Mouse (Mus musculus): ENCODE results near the gene Tspan1. TPM values are rescaled to one million over a fixed set of nuclear protein-coding genes. Genes with fewer than 3 reads are reported as not detected.
A peak's percentile ranks its signal among the peaks of the same experiment; 100 is the strongest.

Tspan1 gene
- polyA plus RNA-seq, 1 experiment from 2014 or later, result not detected

- H3K9me3 ChIP-seq (replicated peaks), result no peaks in the 10 kb centered on the region
- no peak overlapping the region for H3K27ac ChIP-seq (ENCODE audit: poor library complexity, severe bottlenecking)
- H3K27me3 ChIP-seq (replicated peaks), result no peaks in the 10 kb centered on the region
- H3K4me2 ChIP-seq, result no peak overlapping the region
- H3K9ac ChIP-seq, result no peak overlapping the region
- WGBS, result 41% methylated on average over 3 of the region's 3 CpGs
- H3K36me3 ChIP-seq, result no peaks in the 10 kb centered on the region
- H3K4me3 ChIP-seq, result no peak overlapping the region
- ATAC-seq (ENCODE audit: insufficient number of reproducible peaks, low FRiP score), result no peak
- peaks cover 23% of the 10 kb centered on the region for H3K4me1 ChIP-seq (replicated peaks)
These were observed 14.7 kb upstream of the Tspan1 start for GRCm38 (mm10) chr4:116182079-116182478.

GRCm38 (mm10) chr4:116177140-116177539 lies 9.7 kb upstream of the Tspan1 start:
- H3K4me3 ChIP-seq, result no peak overlapping the region
- peak overlapping the region; percentile 64 for H3K4me2 ChIP-seq
- ATAC-seq (ENCODE audit: insufficient number of reproducible peaks, low FRiP score), result no peak; the same call in 1 of the 2 replicates
- H3K27me3 ChIP-seq (replicated peaks), result no peaks in the 10 kb centered on the region
- H3K36me3 ChIP-seq, result no peaks in the 10 kb centered on the region
- H3K27ac ChIP-seq (ENCODE audit: poor library complexity, severe bottlenecking), result peak overlapping the region; percentile 90
- 31% methylated on average over 5 of the region's 5 CpGs for WGBS
- H3K4me1 ChIP-seq (replicated peaks), result peaks cover 43% of the 10 kb centered on the region
- H3K9me3 ChIP-seq (replicated peaks), result no peaks in the 10 kb centered on the region
- peak overlapping the region; percentile 29; the same call in 1 of the 2 replicates for H3K9ac ChIP-seq

- H3K9ac ChIP-seq, result peak overlapping the region; percentile 66
These were observed 9.2 kb upstream of the Tspan1 start for GRCm38 (mm10) chr4:116176543-116176988.

GRCm38 (mm10) chr4:116175711-116176542 lies 8.5 kb upstream of the Tspan1 start:
- Histone ChIP-seq H3K4me3 (peak overlapping the region; percentile 34), H3K36me3 (no peaks in the 10 kb centered on the region), H3K9me3 (replicated peaks) (no peaks in the 10 kb centered on the region), H3K4me2 (peak overlapping the region; percentile 64), H3K9ac (peak overlapping the region; percentile 66), H3K27ac (ENCODE audit: poor library complexity, severe bottlenecking) (peak overlapping the region; percentile 90), H3K4me1 (replicated peaks) (peaks cover 43% of the 10 kb centered on the region), H3K27me3 (replicated peaks) (no peaks in the 10 kb centered on the region)
- ATAC-seq (ENCODE audit: insufficient number of reproducible peaks, low FRiP score), result peak; percentile 40
- WGBS, result 31% methylated on average over 7 of the region's 7 CpGs

More at GRCm38 (mm10) chr4:116176543-116176988, 9.2 kb upstream of the Tspan1 start:
- Histone ChIP-seq H3K36me3 (no peaks in the 10 kb centered on the region), H3K27ac (ENCODE audit: poor library complexity, severe bottlenecking) (peak overlapping the region; percentile 90), H3K4me1 (replicated peaks) (peaks cover 43% of the 10 kb centered on the region), H3K4me3 (peak overlapping the region; percentile 34), H3K4me2 (peak overlapping the region; percentile 64), H3K9me3 (replicated peaks) (no peaks in the 10 kb centered on the region), H3K27me3 (replicated peaks) (no peaks in the 10 kb centered on the region)
- 15% methylated on average over 10 of the region's 10 CpGs for WGBS
- ATAC-seq (ENCODE audit: insufficient number of reproducible peaks, low FRiP score), result peak; percentile 62

DNA sequence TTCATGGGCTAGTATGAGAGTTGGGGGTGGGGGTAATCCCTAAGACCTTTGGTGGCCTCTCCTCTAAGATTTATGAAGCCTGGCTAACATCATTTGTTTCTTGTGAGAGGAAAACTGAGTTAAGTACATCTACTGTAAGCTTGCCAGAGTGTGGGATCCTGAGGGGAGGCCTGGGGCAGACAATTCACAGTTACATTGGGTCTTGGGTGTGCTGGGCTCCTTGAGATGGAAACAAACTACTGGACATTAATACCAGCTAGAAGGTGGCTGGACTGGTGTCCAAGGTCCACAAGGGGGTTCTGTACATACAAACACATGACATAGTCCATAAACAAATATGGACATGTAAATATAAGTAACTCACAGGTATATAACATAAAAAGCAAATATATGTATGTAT lies 7.7 kb upstream of the Tspan1 start:
- Histone ChIP-seq H3K36me3 (no peaks in the 10 kb centered on the region), H3K27ac (ENCODE audit: poor library complexity, severe bottlenecking) (peak overlapping the region; percentile 90), H3K9ac (no peak overlapping the region), H3K27me3 (replicated peaks) (no peaks in the 10 kb centered on the region), H3K4me1 (replicated peaks) (peaks cover 43% of the 10 kb centered on the region), H3K4me3 (no peak overlapping the region), H3K4me2 (no peak overlapping the region), H3K9me3 (replicated peaks) (no peaks in the 10 kb centered on the region)
- ATAC-seq (ENCODE audit: insufficient number of reproducible peaks, low FRiP score), result no peak

GRCm38 (mm10) chr4:116174466-116175116 lies 7.2 kb upstream of the Tspan1 start:
- Histone ChIP-seq H3K27ac (ENCODE audit: poor library complexity, severe bottlenecking) (peak overlapping the region; percentile 90), H3K27me3 (replicated peaks) (no peaks in the 10 kb centered on the region), H3K36me3 (no peaks in the 10 kb centered on the region), H3K9me3 (replicated peaks) (no peaks in the 10 kb centered on the region), H3K4me2 (peak overlapping the region; percentile 17; the same call in 1 of the 2 replicates), H3K9ac (peak overlapping the region; percentile 55; the same call in 1 of the 2 replicates), H3K4me3 (no peak overlapping the region), H3K4me1 (replicated peaks) (peaks cover 43% of the 10 kb centered on the region)
- 17% methylated on average over 6 of the region's 6 CpGs for WGBS
- peak; percentile 68 for ATAC-seq (ENCODE audit: insufficient number of reproducible peaks, low FRiP score)

- 85% methylated on average over 4 of the region's 4 CpGs for WGBS
- no peak overlapping the region for H3K4me2 ChIP-seq
- ATAC-seq (ENCODE audit: insufficient number of reproducible peaks, low FRiP score), result no peak
- no peak overlapping the region for H3K9ac ChIP-seq
- H3K9me3 ChIP-seq (replicated peaks), result no peaks in the 10 kb centered on the region
- no peaks in the 10 kb centered on the region for H3K36me3 ChIP-seq
- H3K27me3 ChIP-seq (replicated peaks), result no peaks in the 10 kb centered on the region
- peaks cover 43% of the 10 kb centered on the region for H3K4me1 ChIP-seq (replicated peaks)
- H3K4me3 ChIP-seq, result no peak overlapping the region
- H3K27ac ChIP-seq (ENCODE audit: poor library complexity, severe bottlenecking), result no peak overlapping the region
These were observed 6.4 kb upstream of the Tspan1 start for GRCm38 (mm10) chr4:116173752-116174151.

- 90% methylated on average over 6 of the region's 6 CpGs for WGBS
- H3K27ac ChIP-seq (ENCODE audit: poor library complexity, severe bottlenecking), result peak within 1 kb of the TSS; percentile 90
- H3K9me3 ChIP-seq (replicated peaks), result no peaks in the 10 kb centered on the region
- no peak within 1 kb of the TSS for H3K4me2 ChIP-seq
- H3K4me3 ChIP-seq, result no peak within 1 kb of the TSS
- no peaks in the 10 kb centered on the region for H3K27me3 ChIP-seq (replicated peaks)
- peak within 1 kb of the TSS; percentile 55; the same call in 1 of the 2 replicates for H3K9ac ChIP-seq
- no peaks in the 10 kb centered on the region for H3K36me3 ChIP-seq
- no peak for ATAC-seq (ENCODE audit: insufficient number of reproducible peaks, low FRiP score)
- peaks cover 43% of the 10 kb centered on the region for H3K4me1 ChIP-seq (replicated peaks)
These were observed 5.7 kb upstream of the Tspan1 start, which contains the start of the genes 1700042G07Rik and Gm49337 for GRCm38 (mm10) chr4:116173072-116173471. TSS of gene 1700042G07Rik (plus strand) at chr4:116173372. TSS of gene Gm49337 (plus strand) at chr4:116173384.

DNA sequence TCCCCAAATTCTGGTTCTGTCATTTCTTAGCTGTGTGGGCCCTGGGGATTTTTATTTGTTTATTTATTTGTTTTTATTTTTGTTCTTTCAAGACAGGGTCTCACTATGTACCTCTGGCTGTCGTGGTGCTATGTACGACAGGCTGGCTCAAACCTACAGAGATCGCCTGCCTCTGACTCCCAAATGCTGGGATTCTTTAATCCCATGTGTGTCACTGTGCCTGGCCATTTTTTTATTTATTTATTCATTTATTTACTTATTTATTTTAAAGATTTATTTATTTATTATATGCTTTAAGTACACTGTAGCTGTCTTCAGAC lies 1.9 kb upstream of the Tspan1 start:
- 61% methylated on average over 3 of the region's 3 CpGs for WGBS
- no peak overlapping the region for H3K4me2 ChIP-seq
- peaks cover 16% of the 10 kb centered on the region for H3K4me1 ChIP-seq (replicated peaks)
- H3K4me3 ChIP-seq, result no peak overlapping the region
- H3K9me3 ChIP-seq (replicated peaks), result no peaks in the 10 kb centered on the region
- H3K9ac ChIP-seq, result no peak overlapping the region
- H3K36me3 ChIP-seq, result no peaks in the 10 kb centered on the region
- H3K27me3 ChIP-seq (replicated peaks), result no peaks in the 10 kb centered on the region
- no peak for ATAC-seq (ENCODE audit: insufficient number of reproducible peaks, low FRiP score)
- no peak overlapping the region for H3K27ac ChIP-seq (ENCODE audit: poor library complexity, severe bottlenecking)

GRCm38 (mm10) chr4:116168617-116169352 lies 1.4 kb upstream of the Tspan1 start:
- H3K9me3 ChIP-seq (replicated peaks), result no peaks in the 10 kb centered on the region
- no peak overlapping the region for H3K27ac ChIP-seq (ENCODE audit: poor library complexity, severe bottlenecking)
- WGBS, result 73% methylated on average over 7 of the region's 8 CpGs
- ATAC-seq (ENCODE audit: insufficient number of reproducible peaks, low FRiP score), result no peak
- H3K4me1 ChIP-seq (replicated peaks), result peaks cover 10% of the 10 kb centered on the region
- no peak overlapping the region for H3K4me3 ChIP-seq
- H3K36me3 ChIP-seq, result no peaks in the 10 kb centered on the region
- H3K9ac ChIP-seq, result no peak overlapping the region
- no peaks in the 10 kb centered on the region for H3K27me3 ChIP-seq (replicated peaks)
- no peak overlapping the region; the same call in 1 of the 2 replicates for H3K4me2 ChIP-seq

All from heart, embryonic 12.5 days (tissue).